13 mouse cellular contexts compared by ENCODE assay signal in genomic region chr11:58098366-58098720, GRCm38 (mm10). TPM values are rescaled to one million over a fixed set of nuclear protein-coding genes. Genes with fewer than 3 reads are reported as not detected.
A peak's percentile ranks its signal among the peaks of the same experiment; 100 is the strongest.
DNase-seq lines count a peak whose midpoint lies in the region; ATAC-seq and TF ChIP-seq lines count a peak whose summit lies in the region.
"Not testable (repeated sequence)": the region's sequence is repeated elsewhere in the genome, so short reads cannot be mapped to it uniquely, and the experiment has no call there.
"Had no signal": no experiment of that assay in that cellular context is flagged by ENCODE, and none has a peak within 500 bp of the region (broad histone marks: within the 10 kb centered on the region; RNA-seq: fewer than 3 reads in every experiment).

No protein-coding gene starts in this region.

- H3K9ac ChIP-seq in heart, embryonic 12.5 days; intestine, embryonic 15.5 days; liver, adult 2 months (ENCODE audit: low read depth, low read length): not testable (repeated sequence)

- H3K79me2 ChIP-seq in liver, adult 2 months (ENCODE audit: control insufficient read depth, insufficient read depth, low read length): not testable (repeated sequence)

- H3K4me2 ChIP-seq in heart, embryonic 12.5 days: peak overlapping the region; percentile 95
- peak overlapping the region; percentile 86 for H3K4me2 ChIP-seq in intestine, embryonic 15.5 days (replicated peaks)

- H3K9me3 ChIP-seq in E14TG2a.4 (ENCODE audit: low read length); heart, embryonic 12.5 days (replicated peaks); intestine, embryonic 15.5 days: not testable (repeated sequence)

- H3K4me3 ChIP-seq in E14TG2a.4 (replicated peaks; ENCODE audit: low read length); intestine, embryonic 15.5 days (replicated peaks); liver, adult 2 months (ENCODE audit: insufficient read depth, low read depth, low read length); small intestine, adult 2 months (ENCODE audit: low read depth, low read length): not testable (repeated sequence)
- peak overlapping the region; percentile 55 for H3K4me3 ChIP-seq in heart, embryonic 12.5 days

- 59% methylated on average over 5 of the region's 5 CpGs for WGBS in heart, embryonic 12.5 days
- WGBS in intestine, embryonic 15.5 days: 68% methylated on average over 5 of the region's 5 CpGs
- 79% methylated on average over 5 of the region's 5 CpGs for WGBS in liver, adult 2 months
- WGBS in small intestine, adult 2 months: 79% methylated on average over 5 of the region's 5 CpGs

- H3K4me1 ChIP-seq in E14TG2a.4 (replicated peaks; ENCODE audit: low read depth, low read length): peaks cover 41% of the 10 kb centered on the region
- H3K4me1 ChIP-seq in heart, embryonic 12.5 days (replicated peaks); intestine, embryonic 15.5 days (replicated peaks); small intestine, adult 2 months (ENCODE audit: control insufficient read depth, insufficient read depth, insufficient read length, low read length): not testable (repeated sequence)
- peaks cover 29% of the 10 kb centered on the region for H3K4me1 ChIP-seq in liver, adult 2 months (ENCODE audit: control insufficient read depth, insufficient read depth, low read length)

- peak; percentile 16 for DNase-seq in embryo, embryonic 10 days (ENCODE audit: low spot score)
- DNase-seq in liver, adult 2 months (ENCODE audit: extremely low read depth, low read depth, low spot score): not testable (repeated sequence)
- peak; percentile 28 for DNase-seq in lung, postnatal 36 days
- peak; percentile 27 for DNase-seq in thymus, postnatal 4 days

- H3K36me3 ChIP-seq in E14TG2a.4 (ENCODE audit: insufficient read depth, low read length); heart, embryonic 12.5 days; intestine, embryonic 15.5 days; liver, adult 2 months (ENCODE audit: control insufficient read depth, insufficient read depth, low read length); small intestine, adult 2 months (ENCODE audit: control insufficient read depth, insufficient read depth, low read length): not testable (repeated sequence)

- TF ChIP-seq POLR2A in liver, adult 2 months (IDR thresholded peaks at IDR 0.05; ENCODE audit: extremely low read depth, insufficient read depth, low read length); small intestine, adult 2 months (IDR thresholded peaks at IDR 0.05; ENCODE audit: low read depth, low read length): not testable (repeated sequence)

- not testable (repeated sequence) for H3K27me3 ChIP-seq in E14TG2a.4 (ENCODE audit: insufficient read depth, low read length); heart, embryonic 12.5 days (replicated peaks); intestine, embryonic 15.5 days (replicated peaks); liver, adult 2 months (ENCODE audit: control insufficient read depth, insufficient read depth, low read length); small intestine, adult 2 months (ENCODE audit: control insufficient read depth, insufficient read depth, low read length)

- ATAC-seq in heart, embryonic 12.5 days (ENCODE audit: insufficient number of reproducible peaks, low FRiP score); intestine, embryonic 15.5 days: not testable (repeated sequence)

- not testable (repeated sequence) for H3K27ac ChIP-seq in heart, embryonic 12.5 days (ENCODE audit: poor library complexity, severe bottlenecking); intestine, embryonic 15.5 days; small intestine, adult 2 months (ENCODE audit: insufficient read depth, low read depth, low read length)
- H3K27ac ChIP-seq in liver, adult 2 months (replicated peaks; ENCODE audit: insufficient read depth, low read depth, low read length): peak overlapping the region; percentile 91

- peak; percentile 30 for TF ChIP-seq CTCF in E14TG2a.4 (conservative IDR thresholded peaks at IDR 0.05; ENCODE audit: low read length)
- peak; percentile 28; the same call in 1 of the 2 replicates for TF ChIP-seq CTCF in liver, adult 2 months (IDR thresholded peaks at IDR 0.05; ENCODE audit: low read depth, low read length)
- TF ChIP-seq CTCF in small intestine, adult 2 months (IDR thresholded peaks at IDR 0.05; ENCODE audit: extremely low read depth, insufficient read length, insufficient replicate concordance, low read depth, low read length): peak; percentile 37; the same call in 1 of the 2 replicates

RNA-seq across cellular contexts. Expression of gene Gm12248, which starts 5.4 kb away (rescaled TPM):
- not detected in 2 replicates for polyA plus RNA-seq in heart, embryonic 12.5 days (2016; fragmentation: Nextera tagmentation; extraction: Ambion mirVana)
- polyA plus RNA-seq in intestine, embryonic 15.5 days (2015; fragmentation: Nextera tagmentation; extraction: Ambion mirVana): not detected in 2 replicates
- total RNA-seq in liver, adult 2 months (2014; rRNA removed): not detected in 2 replicates
- polyA plus RNA-seq in liver, adult 2 months (2012; rRNA removed): 1.7 TPM in 2 replicates
- polyA plus RNA-seq in small intestine, adult 2 months (2012; rRNA removed): 0.18 and 0.23 TPM in 2 replicates
- total RNA-seq: gastrocnemius, postnatal 10 days; heart, postnatal 14 days; layer of hippocampus, adult 18-20 months; left cerebral cortex, postnatal 10 days had no signal
- polyA plus RNA-seq: forebrain, embryonic 14.5 days had no signal

RNA-seq across cellular contexts. Expression of gene Cnot8, which starts 5.6 kb away (rescaled TPM):
- polyA plus RNA-seq in heart, embryonic 12.5 days (2016; fragmentation: Nextera tagmentation; extraction: Ambion mirVana): 71.7 and 73.8 TPM in 2 replicates
- polyA plus RNA-seq in intestine, embryonic 15.5 days (2015; fragmentation: Nextera tagmentation; extraction: Ambion mirVana): 78.3 and 79.4 TPM in 2 replicates
- 48.0 and 49.1 TPM in 2 replicates for total RNA-seq in liver, adult 2 months (2014; rRNA removed)
- 40.2 and 49.0 TPM in 2 replicates for polyA plus RNA-seq in liver, adult 2 months (2012; rRNA removed)
- polyA plus RNA-seq in small intestine, adult 2 months (2012; rRNA removed): 15.1 and 26.6 TPM in 2 replicates
